Mouse (Mus musculus) yolk sac, embryonic 10.5 days (tissue): ENCODE results near the gene Dynlt1a.
"Not testable (repeated sequence)": the region's sequence is repeated elsewhere in the genome, so short reads cannot be mapped to it uniquely, and the experiment has no call there.

Experiments
- DNase-seq: peaks from one replicate; pipeline ENCODE4 v3.0.0-alpha.2; 2017; ENCODE audit warnings: low spot score

Gene Dynlt1a

GRCm38 (mm10) chr17:6289045-6289444, 28.3 kb downstream of the Dynlt1a start:
- not testable (repeated sequence) for DNase-seq

- DNase-seq = not testable (repeated sequence)
Measured at GRCm38 (mm10) chr17:6286169-6286568, 31.1 kb downstream of the Dynlt1a start.

GRCm38 (mm10) chr17:6283137-6283536, 34.2 kb downstream of the Dynlt1a start:
- not testable (repeated sequence) for DNase-seq

- DNase-seq = not testable (repeated sequence)
Measured at GRCm38 (mm10) chr17:6280513-6280912, 36.8 kb downstream of the Dynlt1a start.

- DNase-seq = not testable (repeated sequence)
Measured at GRCm38 (mm10) chr17:6279772-6280171, 37.5 kb downstream of the Dynlt1a start.

- DNase-seq = not testable (repeated sequence)
Measured at GRCm38 (mm10) chr17:6279205-6279604, 38.1 kb downstream of the Dynlt1a start.

- not testable (repeated sequence) for DNase-seq
Measured at GRCm38 (mm10) chr17:6274693-6275092, 42.6 kb downstream of the Dynlt1a start.

GRCm38 (mm10) chr17:6271970-6272369, 45.3 kb downstream of the Dynlt1a start:
- not testable (repeated sequence) for DNase-seq

- DNase-seq = peak; percentile 20
Measured at GRCm38 (mm10) chr17:6270840-6271239, 46.5 kb downstream of the Dynlt1a start.

GRCm38 (mm10) chr17:6269876-6270831, 47.1 kb downstream of the Dynlt1a start:
- DNase-seq = peak; percentile 20

GRCm38 (mm10) chr17:6257070-6257456, 60.2 kb downstream of the Dynlt1a start:
- not testable (repeated sequence) for DNase-seq

GRCm38 (mm10) chr17:6256400-6257069, 60.8 kb downstream of the Dynlt1a start, which contains the start of gene Tmem181a:
Gene Tmem181a, plus strand, starts transcription at chr17:6256860.
- DNase-seq = not testable (repeated sequence)
